Mouse (Mus musculus) intestine, postnatal 0 days (tissue): ENCODE measurements at regions not wholly inside any gene's neighbourhood (a gene's known extent, or its start where the extent isn't known, plus 50 kb on each side); places are given as distances from the start of the nearest gene placed in this dataset.
"Not testable (repeated sequence)": the region's sequence is repeated elsewhere in the genome, so short reads cannot be mapped to it uniquely, and the experiment has no call there.

Experiments
- ATAC-seq: fragments of 200-750 bp; cut with Nextera tagmentation; 2 replicates; pipeline ENCODE4 v1.8.0; 2017; ENCODE audit warnings: mild to moderate bottlenecking, moderate TSS enrichment, moderate library complexity
- H3K27ac ChIP-seq: fragments of 300-500 bp; sonication (generic); 2 replicates; pipeline ENCODE4 v1.5.1; 2014; ENCODE audit warnings: mild to moderate bottlenecking, low read depth, low read length, moderate library complexity
- H3K27me3 ChIP-seq: fragments of 300-500 bp; sonication (generic); replicated peaks from 2 replicates; pipeline ENCODE4 v1.6.1; 2014; ENCODE audit warnings: low read length, mixed read lengths; ENCODE audit not compliant: control insufficient read depth, insufficient read depth
- H3K36me3 ChIP-seq: fragments of 300-500 bp; sonication (generic); 2 replicates; pipeline ENCODE4 v1.6.1; 2014; ENCODE audit warnings: mild to moderate bottlenecking, moderate library complexity; ENCODE audit not compliant: control insufficient read depth, insufficient read depth
- H3K4me1 ChIP-seq: fragments of 300-500 bp; sonication (generic); replicated peaks from 2 replicates; pipeline ENCODE4 v1.6.1; 2014; ENCODE audit warnings: antibody characterized with exemption, low read length, mixed read lengths; ENCODE audit not compliant: control insufficient read depth, insufficient read depth
- H3K4me2 ChIP-seq: fragments of 300-500 bp; sonication (generic); replicated peaks from 2 replicates; pipeline ENCODE4 v1.6.1; 2014; ENCODE audit warnings: low read depth, mild to moderate bottlenecking, moderate library complexity
- H3K4me3 ChIP-seq: fragments of 300-500 bp; sonication (generic); 2 replicates; pipeline ENCODE4 v1.5.1; 2014; ENCODE audit warnings: low read depth, low read length
- H3K9ac ChIP-seq: fragments of 300-500 bp; sonication (generic); 2 replicates; pipeline ENCODE4 v1.6.1; 2014; ENCODE audit warnings: mild to moderate bottlenecking, low read depth, low read length
- H3K9me3 ChIP-seq: fragments of 300-500 bp; sonication (generic); 2 replicates; pipeline ENCODE4 v1.6.1; 2016; ENCODE audit warnings: mixed run types; ENCODE audit not compliant: control insufficient read depth
- CTCF ChIP-seq: sonication (generic); IDR thresholded peaks from 2 replicates; pipeline ENCODE4 v1.5.1; 2016; ENCODE audit warnings: low read depth, mild to moderate bottlenecking, control low read depth, antibody characterized with exemption, moderate library complexity
- WGBS: fragments of 180-500 bp; shearing (Covaris S2); extraction: QIAGEN DNeasy Blood & Tissue Kit; methylation state at CpG from one replicate; pipeline ENCODE4 v1.1.7; 2014; 5-methylcytosine and 5-hydroxymethylcytosine counted together

GRCm38 (mm10) chr14:102199430-102199829, 469.7 kb downstream of the Lmo7 start:
- Histone ChIP-seq H3K9me3 (no peaks in the 10 kb centered on the region), H3K4me2 (no peak overlapping the region), H3K36me3 (no peaks in the 10 kb centered on the region), H3K4me3 (no peak overlapping the region), H3K4me1 (no peaks in the 10 kb centered on the region), H3K9ac (no peak overlapping the region), H3K27ac (no peak overlapping the region), H3K27me3 (no peaks in the 10 kb centered on the region)
- ATAC-seq: no peak
- 79% methylated on average over 6 of the region's 6 CpGs for WGBS
- no peak for TF ChIP-seq CTCF

GRCm38 (mm10) chr14:102190786-102191185, 461.0 kb downstream of the Lmo7 start:
- no peak for TF ChIP-seq CTCF
- no peaks in the 10 kb centered on the region for H3K9me3 ChIP-seq
- H3K9ac ChIP-seq: no peak overlapping the region
- no peaks in the 10 kb centered on the region for H3K36me3 ChIP-seq
- 41% methylated on average over 1 of the region's 1 CpGs for WGBS
- no peaks in the 10 kb centered on the region for H3K27me3 ChIP-seq
- no peaks in the 10 kb centered on the region for H3K4me1 ChIP-seq
- H3K27ac ChIP-seq: no peak overlapping the region
- ATAC-seq: no peak
- no peak overlapping the region for H3K4me3 ChIP-seq
- H3K4me2 ChIP-seq: no peak overlapping the region

DNA sequence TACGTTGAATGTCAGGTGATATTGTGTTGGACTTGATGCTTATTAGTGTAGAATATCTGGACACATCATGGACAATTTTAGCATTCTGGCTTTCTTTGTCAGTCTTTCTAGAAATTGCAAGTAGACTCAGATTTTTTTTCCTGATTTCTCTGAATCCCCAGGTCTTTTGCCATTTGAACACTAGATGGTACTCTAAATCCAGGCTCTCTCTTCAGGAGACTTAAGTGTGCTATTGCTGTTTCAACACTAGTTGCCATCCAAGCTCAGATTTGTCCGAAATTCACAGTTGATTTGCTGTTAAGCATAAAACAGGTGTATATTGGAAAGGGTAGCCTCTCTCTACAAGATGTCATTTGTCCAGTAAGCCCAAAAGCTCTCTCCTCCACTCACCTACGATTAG, 451.5 kb downstream of the Lmo7 start:
- WGBS: 79% methylated on average over 3 of the region's 3 CpGs

DNA sequence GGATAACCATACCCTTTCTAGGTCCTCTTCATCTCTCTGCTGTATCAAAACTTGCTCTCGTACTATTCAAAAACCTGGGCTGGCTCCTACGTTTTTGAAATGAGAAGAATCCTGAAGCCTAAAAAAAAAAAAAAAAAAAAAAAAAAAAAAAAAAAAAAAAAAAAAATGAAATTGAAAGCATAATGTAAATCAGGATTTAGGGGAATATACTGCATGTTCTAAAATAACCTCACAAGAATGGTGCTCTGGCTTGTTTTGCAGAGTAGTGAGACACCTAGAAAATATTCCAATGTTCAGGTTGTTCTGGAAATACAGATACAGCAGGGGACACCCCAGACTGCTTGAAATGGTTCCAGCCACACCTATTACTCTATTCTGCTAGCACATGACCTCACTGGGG, 442.0 kb downstream of the Lmo7 start:
- Histone ChIP-seq H3K9ac (no peak overlapping the region), H3K9me3 (no peaks in the 10 kb centered on the region), H3K4me2 (no peak overlapping the region), H3K4me1 (no peaks in the 10 kb centered on the region), H3K36me3 (no peaks in the 10 kb centered on the region), H3K27me3 (no peaks in the 10 kb centered on the region), H3K27ac (no peak overlapping the region), H3K4me3 (no peak overlapping the region)
- no peak for ATAC-seq
- WGBS: 76% methylated on average over 2 of the region's 2 CpGs
- no peak for TF ChIP-seq CTCF

More for the DNA sequence above, 451.5 kb downstream of the Lmo7 start:
- no peak overlapping the region for H3K4me3 ChIP-seq
- H3K4me1 ChIP-seq: no peaks in the 10 kb centered on the region
- no peaks in the 10 kb centered on the region for H3K36me3 ChIP-seq
- no peak overlapping the region for H3K27ac ChIP-seq
- ATAC-seq: no peak
- no peak overlapping the region for H3K9ac ChIP-seq
- peak; percentile 61 for TF ChIP-seq CTCF
- no peak overlapping the region for H3K4me2 ChIP-seq
- no peaks in the 10 kb centered on the region for H3K27me3 ChIP-seq
- no peaks in the 10 kb centered on the region for H3K9me3 ChIP-seq

- 77% methylated on average over 3 of the region's 3 CpGs for WGBS
- H3K4me1 ChIP-seq: no peaks in the 10 kb centered on the region
- H3K9me3 ChIP-seq: no peaks in the 10 kb centered on the region
- H3K27me3 ChIP-seq: no peaks in the 10 kb centered on the region
- H3K9ac ChIP-seq: no peak overlapping the region
- H3K27ac ChIP-seq: no peak overlapping the region
- no peak for TF ChIP-seq CTCF
- no peak overlapping the region for H3K4me3 ChIP-seq
- H3K36me3 ChIP-seq: no peaks in the 10 kb centered on the region
- ATAC-seq: no peak
- H3K4me2 ChIP-seq: no peak overlapping the region
Observed at GRCm38 (mm10) chr14:102161291-102162284, 431.8 kb downstream of the Lmo7 start.

GRCm38 (mm10) chr14:102150410-102150809, 420.7 kb downstream of the Lmo7 start:
- not testable (repeated sequence) for H3K9me3 ChIP-seq, H3K4me3 ChIP-seq, ATAC-seq, H3K36me3 ChIP-seq, H3K27me3 ChIP-seq, H3K4me1 ChIP-seq, H3K4me2 ChIP-seq, H3K9ac ChIP-seq, H3K27ac ChIP-seq
- 94% methylated on average over 4 of the region's 4 CpGs for WGBS
